Mouse (Mus musculus): ENCODE measurements at regions not wholly inside any gene's neighbourhood (a gene's known extent, or its start where the extent isn't known, plus 50 kb on each side); places are given as distances from the start of the nearest gene placed in this dataset.

DNA sequence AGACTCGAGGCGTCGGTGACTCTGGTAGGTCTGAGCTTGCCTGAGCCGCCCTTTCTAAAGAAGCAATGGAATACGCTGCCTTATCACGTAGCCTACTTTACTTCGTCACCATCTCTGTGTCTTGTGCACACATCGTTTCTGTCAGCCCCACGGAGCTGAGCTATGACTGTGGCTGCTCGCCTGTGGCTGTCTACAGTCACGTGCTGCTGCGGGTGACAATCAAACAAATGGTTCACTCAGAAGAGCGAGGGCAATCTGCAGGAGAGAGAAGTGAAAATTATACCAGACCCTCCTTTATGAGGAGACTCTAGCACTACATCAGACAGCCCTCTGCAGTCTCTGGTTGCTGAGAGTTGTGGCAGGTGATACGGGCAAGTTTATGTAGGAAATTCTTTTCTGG, 76.0 kb upstream of the Tlk1 start:
- no peak for TF ChIP-seq CTCF (IDR thresholded peaks at IDR 0.05)
- H3K27me3 ChIP-seq (ENCODE audit: insufficient read depth, low read length), result no peaks in the 10 kb centered on the region
- H3K4me1 ChIP-seq (ENCODE audit: insufficient read depth, low read length), result no peaks in the 10 kb centered on the region
- 76% methylated on average over 14 of the region's 14 CpGs for WGBS
- no peak overlapping the region for H3K4me3 ChIP-seq (ENCODE audit: low read depth, low read length)
- H3K9ac ChIP-seq (replicated peaks; ENCODE audit: low read length, poor library complexity, severe bottlenecking), result no peak overlapping the region
- ATAC-seq (ENCODE audit: low FRiP score) (no peak), DNase-seq (ENCODE audit: low spot score) (peak; percentile 30)
- H3K36me3 ChIP-seq (ENCODE audit: insufficient read depth, low read length), result no peaks in the 10 kb centered on the region
- no peak overlapping the region for H3K4me2 ChIP-seq (ENCODE audit: low read depth, low read length, poor library complexity, severe bottlenecking)
- no peaks in the 10 kb centered on the region for H3K9me3 ChIP-seq (ENCODE audit: low read length)
- no peak overlapping the region for H3K27ac ChIP-seq (ENCODE audit: low read depth, low read length)

DNA sequence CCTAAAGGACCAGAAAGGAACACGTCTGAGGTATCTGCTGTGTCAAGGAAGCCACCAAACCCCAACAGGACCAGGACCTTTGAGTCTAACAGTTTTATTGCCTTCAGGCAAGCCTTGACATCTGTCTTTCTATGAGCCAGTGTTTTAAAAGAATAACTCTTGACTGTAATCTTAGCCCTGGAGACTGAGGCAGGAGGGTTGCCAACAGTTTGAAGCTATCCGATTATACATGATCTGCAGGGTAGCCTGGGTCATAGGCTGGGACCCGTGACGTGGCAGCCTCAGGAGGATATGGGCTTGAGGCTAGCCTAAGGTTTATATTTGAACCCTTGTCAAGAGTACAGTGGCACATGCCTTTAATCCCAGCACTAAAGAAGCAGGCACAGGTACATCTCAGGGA, 73.5 kb upstream of the Tlk1 start:
- Histone ChIP-seq H3K27me3 (ENCODE audit: insufficient read depth, low read length) (no peaks in the 10 kb centered on the region), H3K9ac (replicated peaks; ENCODE audit: low read length, poor library complexity, severe bottlenecking) (no peak overlapping the region), H3K4me2 (ENCODE audit: low read depth, low read length, poor library complexity, severe bottlenecking) (no peak overlapping the region), H3K9me3 (ENCODE audit: low read length) (no peaks in the 10 kb centered on the region), H3K4me1 (ENCODE audit: insufficient read depth, low read length) (no peaks in the 10 kb centered on the region), H3K27ac (ENCODE audit: low read depth, low read length) (no peak overlapping the region), H3K36me3 (ENCODE audit: insufficient read depth, low read length) (no peaks in the 10 kb centered on the region), H3K4me3 (ENCODE audit: low read depth, low read length) (no peak overlapping the region)
- 93% methylated on average over 4 of the region's 4 CpGs for WGBS
- TF ChIP-seq CTCF (IDR thresholded peaks at IDR 0.05), result no peak
- DNase-seq (ENCODE audit: low spot score) (no peak), ATAC-seq (ENCODE audit: low FRiP score) (no peak)

DNA sequence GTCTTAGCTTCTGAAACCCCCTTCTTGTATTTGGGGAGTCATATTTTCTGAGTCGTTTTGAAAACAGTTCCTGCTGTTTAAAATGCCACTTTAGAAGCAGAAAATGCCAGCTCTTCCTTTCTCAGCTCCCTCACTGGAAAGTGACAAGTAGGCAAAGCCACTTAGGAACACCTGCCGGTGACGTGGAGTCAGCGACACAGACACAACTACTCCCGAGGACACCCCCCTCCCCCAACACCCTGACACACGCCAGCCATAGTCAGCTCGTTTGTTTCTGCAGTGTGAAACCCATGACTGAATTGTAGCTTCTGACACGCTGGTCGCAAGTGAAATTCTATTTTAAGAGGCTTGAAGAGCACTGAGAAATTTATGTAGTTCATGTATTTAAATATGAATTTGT, 72.9 kb upstream of the Tlk1 start:
- H3K4me3 ChIP-seq (ENCODE audit: low read depth, low read length), result no peak overlapping the region
- no peaks in the 10 kb centered on the region for H3K36me3 ChIP-seq (ENCODE audit: insufficient read depth, low read length)
- ATAC-seq (ENCODE audit: low FRiP score) (no peak), DNase-seq (ENCODE audit: low spot score) (no peak)
- H3K27ac ChIP-seq (ENCODE audit: low read depth, low read length), result no peak overlapping the region
- no peaks in the 10 kb centered on the region for H3K27me3 ChIP-seq (ENCODE audit: insufficient read depth, low read length)
- no peak overlapping the region for H3K9ac ChIP-seq (replicated peaks; ENCODE audit: low read length, poor library complexity, severe bottlenecking)
- no peak for TF ChIP-seq CTCF (IDR thresholded peaks at IDR 0.05)
- WGBS, result 67% methylated on average over 9 of the region's 9 CpGs
- H3K4me2 ChIP-seq (ENCODE audit: low read depth, low read length, poor library complexity, severe bottlenecking), result no peak overlapping the region
- H3K9me3 ChIP-seq (ENCODE audit: low read length), result no peaks in the 10 kb centered on the region
- no peaks in the 10 kb centered on the region for H3K4me1 ChIP-seq (ENCODE audit: insufficient read depth, low read length)

DNA sequence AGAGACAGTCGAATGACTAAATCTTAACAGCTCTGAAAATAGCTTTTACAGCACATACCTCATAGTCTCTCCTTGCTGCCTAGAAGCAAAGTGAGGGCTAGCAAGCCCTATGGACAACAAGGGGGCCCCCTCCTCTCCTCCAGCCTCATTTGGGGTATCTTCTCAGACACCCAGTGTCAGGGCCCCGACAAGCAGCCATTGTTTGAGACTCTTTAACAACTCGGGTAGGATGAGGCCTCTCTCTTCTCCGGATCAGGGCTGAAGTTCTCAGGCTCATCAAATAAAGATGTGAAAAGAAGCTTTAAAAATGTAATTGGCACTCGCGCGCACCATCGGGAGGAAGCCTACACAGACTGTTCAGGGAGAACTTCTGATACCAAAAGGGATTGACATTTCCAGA, 71.8 kb upstream of the Tlk1 start:
- WGBS, result 64% methylated on average over 8 of the region's 8 CpGs
- Histone ChIP-seq H3K4me1 (ENCODE audit: insufficient read depth, low read length) (no peaks in the 10 kb centered on the region), H3K9me3 (ENCODE audit: low read length) (no peaks in the 10 kb centered on the region), H3K9ac (replicated peaks; ENCODE audit: low read length, poor library complexity, severe bottlenecking) (no peak overlapping the region), H3K27ac (ENCODE audit: low read depth, low read length) (no peak overlapping the region), H3K4me2 (ENCODE audit: low read depth, low read length, poor library complexity, severe bottlenecking) (no peak overlapping the region), H3K36me3 (ENCODE audit: insufficient read depth, low read length) (no peaks in the 10 kb centered on the region), H3K4me3 (ENCODE audit: low read depth, low read length) (no peak overlapping the region), H3K27me3 (ENCODE audit: insufficient read depth, low read length) (no peaks in the 10 kb centered on the region)
- DNase-seq (ENCODE audit: low spot score) (no peak), ATAC-seq (ENCODE audit: low FRiP score) (no peak)
- no peak for TF ChIP-seq CTCF (IDR thresholded peaks at IDR 0.05)

DNA sequence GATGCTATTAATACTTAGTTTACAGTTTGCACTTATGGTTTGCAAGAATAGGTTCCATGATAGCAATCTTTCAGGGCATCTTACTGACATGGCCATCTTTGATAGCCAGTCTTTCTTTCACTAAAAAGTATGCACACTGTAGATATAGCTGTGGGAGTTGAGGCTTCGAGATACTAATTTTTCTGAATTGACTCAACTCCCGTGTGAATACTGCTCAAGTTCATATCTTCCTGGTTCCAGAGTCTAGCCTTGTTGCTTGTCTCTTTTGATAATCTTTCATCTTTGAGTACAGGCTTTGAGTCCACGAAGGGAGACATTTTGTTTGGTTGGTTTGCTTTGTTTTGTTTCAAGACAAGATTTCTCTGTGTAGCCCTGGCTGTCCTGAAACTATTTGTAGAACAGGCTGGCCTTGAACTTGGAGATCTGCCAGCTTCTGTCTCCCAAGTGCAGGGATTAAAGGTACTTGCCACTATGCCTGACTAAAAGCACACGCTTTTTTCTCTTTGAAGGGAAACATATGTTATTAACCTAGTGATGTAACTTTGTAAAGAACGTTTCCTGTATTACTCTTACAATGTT, 64.1 kb upstream of the Tlk1 start:
- Histone ChIP-seq H3K9ac (replicated peaks; ENCODE audit: low read length, poor library complexity, severe bottlenecking) (no peak overlapping the region), H3K27ac (ENCODE audit: low read depth, low read length) (no peak overlapping the region), H3K27me3 (ENCODE audit: insufficient read depth, low read length) (no peaks in the 10 kb centered on the region), H3K4me1 (ENCODE audit: insufficient read depth, low read length) (no peaks in the 10 kb centered on the region), H3K36me3 (ENCODE audit: insufficient read depth, low read length) (no peaks in the 10 kb centered on the region), H3K4me3 (ENCODE audit: low read depth, low read length) (no peak overlapping the region), H3K9me3 (ENCODE audit: low read length) (no peaks in the 10 kb centered on the region), H3K4me2 (ENCODE audit: low read depth, low read length, poor library complexity, severe bottlenecking) (no peak overlapping the region)
- DNase-seq (ENCODE audit: low spot score) (no peak), ATAC-seq (ENCODE audit: low FRiP score) (no peak)
- TF ChIP-seq CTCF (IDR thresholded peaks at IDR 0.05), result no peak
- 65% methylated on average over 5 of the region's 5 CpGs for WGBS

DNA sequence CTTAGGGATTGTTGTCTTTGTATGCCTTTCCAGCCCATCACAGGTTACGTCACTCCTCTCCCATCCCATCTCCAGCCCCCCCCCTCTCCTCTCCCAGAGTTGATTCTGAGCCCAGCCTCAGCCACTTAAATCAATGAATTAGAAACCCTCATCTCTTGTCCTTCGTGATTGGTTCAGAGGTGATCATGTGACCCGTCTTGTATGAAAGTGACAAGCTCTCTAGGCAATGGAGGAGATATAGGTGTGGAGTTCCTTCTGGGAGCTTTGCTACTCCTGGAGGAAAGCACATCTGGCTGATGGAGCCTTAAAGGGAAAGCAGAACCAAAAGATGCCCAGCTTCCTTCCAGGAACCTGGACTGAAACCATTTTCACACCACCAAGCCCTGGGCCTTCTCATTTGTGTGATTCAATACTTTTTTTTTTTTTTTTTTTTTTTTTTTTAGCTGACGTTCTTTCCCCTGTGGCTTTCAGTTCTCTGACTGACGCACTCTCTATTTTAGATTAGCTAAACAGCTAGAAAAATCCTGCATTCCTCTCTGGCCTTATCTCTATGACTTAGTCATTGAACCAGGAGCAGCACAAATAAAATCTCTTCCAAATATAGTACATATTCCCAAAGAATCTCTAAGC, 63.4 kb upstream of the Tlk1 start:
- ATAC-seq (ENCODE audit: low FRiP score) (no peak), DNase-seq (ENCODE audit: low spot score) (no peak)
- H3K27ac ChIP-seq (ENCODE audit: low read depth, low read length), result no peak overlapping the region
- no peaks in the 10 kb centered on the region for H3K9me3 ChIP-seq (ENCODE audit: low read length)
- H3K4me1 ChIP-seq (ENCODE audit: insufficient read depth, low read length), result no peaks in the 10 kb centered on the region
- no peak overlapping the region for H3K4me3 ChIP-seq (ENCODE audit: low read depth, low read length)
- no peaks in the 10 kb centered on the region for H3K36me3 ChIP-seq (ENCODE audit: insufficient read depth, low read length)
- no peak overlapping the region for H3K4me2 ChIP-seq (ENCODE audit: low read depth, low read length, poor library complexity, severe bottlenecking)
- WGBS, result 80% methylated on average over 5 of the region's 5 CpGs
- no peaks in the 10 kb centered on the region for H3K27me3 ChIP-seq (ENCODE audit: insufficient read depth, low read length)
- TF ChIP-seq CTCF (IDR thresholded peaks at IDR 0.05), result no peak
- H3K9ac ChIP-seq (replicated peaks; ENCODE audit: low read length, poor library complexity, severe bottlenecking), result no peak overlapping the region
